Mouse (Mus musculus): ENCODE data around the gene Cltb.
A peak's percentile ranks its signal among the peaks of the same experiment; 100 is the strongest.

Gene Cltb

GRCm38 (mm10) chr13:54596107-54596690 lies 14.9 kb downstream of the Cltb start:
- DNase-seq (ENCODE audit: low read depth) = no peak

GRCm38 (mm10) chr13:54593617-54594016 lies 17.5 kb downstream of the Cltb start:
- DNase-seq (ENCODE audit: low read depth) = no peak

- no peak for DNase-seq (ENCODE audit: low read depth)
These were observed 19.3 kb downstream of the Cltb start for GRCm38 (mm10) chr13:54591776-54592356.

GRCm38 (mm10) chr13:54589996-54590951 lies 20.9 kb downstream of the Cltb start, which contains the start of the genes Nop16 and Higd2a:
Gene Nop16 (minus strand): TSS chr13:54590090.
Gene Higd2a (plus strand): TSS chr13:54590207.
- DNase-seq (ENCODE audit: low read depth) = peak; percentile 96

- DNase-seq (ENCODE audit: low read depth) = no peak
These were observed 21.6 kb downstream of the Cltb start for GRCm38 (mm10) chr13:54589414-54589995.

- no peak for DNase-seq (ENCODE audit: low read depth)
These were observed 25.3 kb downstream of the Cltb start for GRCm38 (mm10) chr13:54585831-54586230.

GRCm38 (mm10) chr13:54582860-54583259 lies 28.3 kb downstream of the Cltb start:
- DNase-seq (ENCODE audit: low read depth) = no peak

GRCm38 (mm10) chr13:54582126-54582525 lies 29.0 kb downstream of the Cltb start:
- no peak for DNase-seq (ENCODE audit: low read depth)

GRCm38 (mm10) chr13:54581385-54581784 lies 29.8 kb downstream of the Cltb start:
- DNase-seq (ENCODE audit: low read depth) = no peak

GRCm38 (mm10) chr13:54577652-54578507 lies 33.3 kb downstream of the Cltb start:
- no peak for DNase-seq (ENCODE audit: low read depth)

GRCm38 (mm10) chr13:54575489-54575888 lies 35.7 kb downstream of the Cltb start:
- no peak for DNase-seq (ENCODE audit: low read depth)

- DNase-seq (ENCODE audit: low read depth) = no peak
These were observed 36.2 kb downstream of the Cltb start, which contains the start of gene Arl10 for GRCm38 (mm10) chr13:54574854-54575481. Gene Arl10 (plus strand): TSS chr13:54575015.

- DNase-seq (ENCODE audit: low read depth) = no peak
These were observed 38.5 kb downstream of the Cltb start for GRCm38 (mm10) chr13:54572621-54573020.

GRCm38 (mm10) chr13:54571637-54572036 lies 39.5 kb downstream of the Cltb start:
- DNase-seq (ENCODE audit: low read depth) = no peak

GRCm38 (mm10) chr13:54570736-54571135 lies 40.4 kb downstream of the Cltb start:
- no peak for DNase-seq (ENCODE audit: low read depth)

- no peak for DNase-seq (ENCODE audit: low read depth)
These were observed 41.9 kb downstream of the Cltb start for GRCm38 (mm10) chr13:54569282-54569681.

GRCm38 (mm10) chr13:54568380-54568779 lies 42.8 kb downstream of the Cltb start:
- no peak for DNase-seq (ENCODE audit: low read depth)

GRCm38 (mm10) chr13:54565594-54566345 lies 45.4 kb downstream of the Cltb start:
- no peak for DNase-seq (ENCODE audit: low read depth)

- peak; percentile 71 for DNase-seq (ENCODE audit: low read depth)
These were observed 46.0 kb downstream of the Cltb start, which contains the start of gene 4833439L19Rik for GRCm38 (mm10) chr13:54565201-54565581. Gene 4833439L19Rik (minus strand): TSS chr13:54565435.

Data from fibroblast of lung, adult 2 months (primary cell).